27 mouse cellular contexts compared by ENCODE assay signal in genomic region chr2:144388416-144388815, GRCm38 (mm10). TPM values are rescaled to one million over a fixed set of nuclear protein-coding genes. Genes with fewer than 3 reads are reported as not detected.
DNase-seq lines count a peak whose midpoint lies in the region; ATAC-seq and TF ChIP-seq lines count a peak whose summit lies in the region.
"Had no signal": no experiment of that assay in that cellular context is flagged by ENCODE, and none has a peak within 500 bp of the region (broad histone marks: within the 10 kb centered on the region; RNA-seq: fewer than 3 reads in every experiment).

No protein-coding gene starts in this region.

- no peak for TF ChIP-seq EP300 in heart, adult 2 months (IDR thresholded peaks at IDR 0.05; ENCODE audit: insufficient read depth, low read depth, low read length)

- peaks cover 5% of the 10 kb centered on the region for H3K36me3 ChIP-seq in heart, adult 2 months (ENCODE audit: control insufficient read depth, insufficient read depth, low read length)
- peaks cover 72% of the 10 kb centered on the region for H3K36me3 ChIP-seq in kidney, embryonic 14.5 days (ENCODE audit: control insufficient read depth, insufficient read depth, low read length)
- peaks cover 33% of the 10 kb centered on the region for H3K36me3 ChIP-seq in liver, embryonic 16.5 days (ENCODE audit: control insufficient read depth, insufficient read depth)

- no peak overlapping the region for H3K9ac ChIP-seq in heart, adult 2 months (ENCODE audit: low read depth, low read length)
- H3K9ac ChIP-seq in kidney, embryonic 14.5 days (ENCODE audit: low read depth, low read length), result no peak overlapping the region
- H3K9ac ChIP-seq in liver, embryonic 16.5 days (ENCODE audit: low read depth, low read length), result no peak overlapping the region
- H3K9ac ChIP-seq: embryonic facial prominence, embryonic 12.5 days; heart, embryonic 12.5 days; hindbrain, embryonic 12.5 days had no signal

- no peak overlapping the region for H3K4me3 ChIP-seq in heart, adult 2 months
- no peak overlapping the region for H3K4me3 ChIP-seq in kidney, embryonic 14.5 days (ENCODE audit: low read length)
- H3K4me3 ChIP-seq in liver, embryonic 16.5 days (ENCODE audit: low read depth, low read length), result no peak overlapping the region
- H3K4me3 ChIP-seq: embryonic facial prominence, embryonic 12.5 days; heart, embryonic 12.5 days; hindbrain, embryonic 12.5 days had no signal

- no peak for TF ChIP-seq POLR2A in heart, adult 2 months (IDR thresholded peaks at IDR 0.05; ENCODE audit: insufficient read depth, low read depth, low read length)

- no peak for TF ChIP-seq CTCF in heart, adult 2 months (IDR thresholded peaks at IDR 0.05)

- no peaks in the 10 kb centered on the region; the same call in 1 of the 2 replicates for H3K79me2 ChIP-seq in heart, adult 2 months (replicated peaks; ENCODE audit: control insufficient read depth, insufficient read depth, low read length)

- intact Hi-C loops in heart, adult 2 months (cut with DNase I), result no loop called here
- intact Hi-C loops in left cerebral cortex, postnatal 10 days (cut with DNase I), result no loop called here

- no peaks in the 10 kb centered on the region for H3K27me3 ChIP-seq in heart, adult 2 months (ENCODE audit: control insufficient read depth, insufficient read depth, low read length)
- no peaks in the 10 kb centered on the region for H3K27me3 ChIP-seq in kidney, embryonic 14.5 days (ENCODE audit: control insufficient read depth, insufficient read depth, low read length)
- no peaks in the 10 kb centered on the region for H3K27me3 ChIP-seq in liver, embryonic 16.5 days (ENCODE audit: control insufficient read depth, insufficient read depth, low read depth, low read length)
- H3K27me3 ChIP-seq: embryonic facial prominence, embryonic 12.5 days; heart, embryonic 12.5 days; hindbrain, embryonic 12.5 days had no signal

- H3K4me2 ChIP-seq in kidney, embryonic 14.5 days (replicated peaks; ENCODE audit: low read depth, low read length), result no peak overlapping the region
- H3K4me2 ChIP-seq in liver, embryonic 16.5 days (ENCODE audit: low read depth, low read length), result no peak overlapping the region
- H3K4me2 ChIP-seq: embryonic facial prominence, embryonic 12.5 days; heart, embryonic 12.5 days; hindbrain, embryonic 12.5 days had no signal

- H3K4me1 ChIP-seq in heart, adult 2 months (ENCODE audit: control insufficient read depth, insufficient read depth, low read length), result peaks cover 3% of the 10 kb centered on the region
- no peaks in the 10 kb centered on the region for H3K4me1 ChIP-seq in kidney, embryonic 14.5 days (ENCODE audit: control insufficient read depth, insufficient read depth, low read length)
- H3K4me1 ChIP-seq in liver, embryonic 16.5 days (ENCODE audit: control insufficient read depth, low read depth, low read length), result no peaks in the 10 kb centered on the region
- H3K4me1 ChIP-seq: embryonic facial prominence, embryonic 12.5 days; hindbrain, embryonic 12.5 days had no signal

- ATAC-seq in kidney, embryonic 14.5 days (ENCODE audit: low FRiP score, low TSS enrichment), result no peak
- ATAC-seq in liver, embryonic 16.5 days (ENCODE audit: low read depth), result peak; percentile 56; the same call in 1 of the 2 replicates
- ATAC-seq: activated CD4-positive, CD25-positive, alpha-beta regulatory T cell, adult 4 months; CD4-positive, CD25-positive, alpha-beta regulatory T cell, adult 4 months; forebrain, embryonic 16.5 days had no signal

- no peak for DNase-seq in heart, adult 2 months
- DNase-seq in heart, postnatal 4 days, result no peak
- DNase-seq in kidney, adult 8-10 months, result peak; percentile 18 to 43
- DNase-seq in liver, result no peak
- DNase-seq in left cerebral cortex, postnatal 10 days (ENCODE audit: extremely low spot score in 1 of 2, low spot score in 2 of 2), result no peak
- DNase-seq: adrenal gland, postnatal 14 days; B cell, adult 2 months; cerebellum, adult 11-12 months; cerebellum, adult 9-10 months; cerebellum, postnatal 25 days; gastrocnemius, postnatal 10 days; heart, postnatal 36 days had no signal

- no peaks in the 10 kb centered on the region for H3K9me3 ChIP-seq in kidney, embryonic 14.5 days (ENCODE audit: control insufficient read depth, low read length)
- H3K9me3 ChIP-seq in liver, embryonic 16.5 days (replicated peaks; ENCODE audit: control insufficient read depth, low read length), result no peaks in the 10 kb centered on the region
- H3K9me3 ChIP-seq: embryonic facial prominence, embryonic 12.5 days; heart, embryonic 12.5 days; hindbrain, embryonic 12.5 days had no signal

- peak overlapping the region; percentile 51; the same call in 1 of the 2 replicates for H3K27ac ChIP-seq in heart, adult 2 months
- no peak overlapping the region for H3K27ac ChIP-seq in kidney, embryonic 14.5 days (ENCODE audit: low read depth, low read length)
- no peak overlapping the region for H3K27ac ChIP-seq in liver, embryonic 16.5 days (ENCODE audit: low read length)
- H3K27ac ChIP-seq: embryonic facial prominence, embryonic 12.5 days; hindbrain, embryonic 12.5 days had no signal

- WGBS in heart, adult 2 months, result 69% methylated on average over 3 of the region's 3 CpGs
- 83% methylated on average over 3 of the region's 3 CpGs for WGBS in kidney, embryonic 14.5 days
- 58% methylated on average over 3 of the region's 3 CpGs for WGBS in liver, embryonic 16.5 days (ENCODE audit: insufficient replicate concordance)

RNA-seq across cellular contexts. Expression of gene Pet117, which starts 19.6 kb away (rescaled TPM):
- 1 to 10 TPM; 8.9 to 9.1 TPM for total RNA-seq in heart, adult 2 months (2021)
- polyA plus RNA-seq in heart, adult 2 months (2012; rRNA removed), result not detected in 2 replicates
- 10 to 100 TPM in 1 of 2 experiments, 1 to 10 TPM in 1; 9.3 to 11.7 TPM for total RNA-seq in heart, postnatal 4 days (2021)
- not detected in 2 replicates for polyA plus RNA-seq in kidney, embryonic 14.5 days (2014; fragmentation: Nextera tagmentation; extraction: Ambion mirVana)
- 0.63 and 1.1 TPM in 2 replicates for polyA plus RNA-seq in liver, embryonic 16.5 days (2015; fragmentation: Nextera tagmentation; extraction: Ambion mirVana)
- 1 to 10 TPM; 5.3 to 5.5 TPM for total RNA-seq in left cerebral cortex, postnatal 10 days (2021)
- total RNA-seq: G1E had no signal
- polyA plus RNA-seq: cortical plate, adult 2 months; embryonic facial prominence, embryonic 12.5 days; forebrain, embryonic 11.5 days had no signal

RNA-seq across cellular contexts. Expression of gene Kat14, which starts 19.6 kb away (rescaled TPM):
- 10 to 100 TPM; 23.7 to 26.8 TPM for total RNA-seq in heart, adult 2 months (2021)
- polyA plus RNA-seq in heart, adult 2 months (2012; rRNA removed), result 22.2 and 26.1 TPM in 2 replicates
- total RNA-seq in heart, postnatal 4 days (2021), result 10 to 100 TPM; 28.5 to 29.0 TPM
- polyA plus RNA-seq in kidney, embryonic 14.5 days (2014; fragmentation: Nextera tagmentation; extraction: Ambion mirVana), result 34.8 and 47.5 TPM in 2 replicates
- 12.9 and 15.3 TPM in 2 replicates for polyA plus RNA-seq in liver, embryonic 16.5 days (2015; fragmentation: Nextera tagmentation; extraction: Ambion mirVana)
- 10 to 100 TPM; 24.4 to 27.2 TPM for total RNA-seq in left cerebral cortex, postnatal 10 days (2021)

RNA-seq across cellular contexts. Expression of gene Ovol2, which starts 56.5 kb away (rescaled TPM):
- not detected for total RNA-seq in heart, adult 2 months (2021)
- polyA plus RNA-seq in heart, adult 2 months (2012; rRNA removed), result 0.14 TPM in 1 of 2 replicates, not detected in the other
- total RNA-seq in heart, postnatal 4 days (2021), result not detected
- polyA plus RNA-seq in kidney, embryonic 14.5 days (2014; fragmentation: Nextera tagmentation; extraction: Ambion mirVana), result 1.8 and 2.1 TPM in 2 replicates
- 0.06 TPM in 1 of 2 replicates, not detected in the other for polyA plus RNA-seq in liver, embryonic 16.5 days (2015; fragmentation: Nextera tagmentation; extraction: Ambion mirVana)
- total RNA-seq in left cerebral cortex, postnatal 10 days (2021), result 1 to 10 TPM; 3.2 to 6.3 TPM
- total RNA-seq: adrenal gland, adult 18-20 months; adrenal gland, postnatal 14 days; gastrocnemius, postnatal 10 days; gastrocnemius, postnatal 4 days; heart, adult 8-10 months; heart, postnatal 36 days had no signal
- polyA plus RNA-seq: activated CD4-positive, CD25-positive, alpha-beta regulatory T cell, adult 4 months; CD4-positive, CD25-positive, alpha-beta regulatory T cell, adult 4 months; forebrain, embryonic 16.5 days; G1E; heart, postnatal 0 days had no signal

Comparison
In these comparisons a context has a peak if more than half of its experiments do, and no peak if none do; other contexts are left out.
1. DNase-seq: peak in kidney, adult 8-10 months (2 of 2); none in heart, adult 2 months (0 of 2), heart, postnatal 4 days (single experiment), liver (single experiment) and left cerebral cortex, postnatal 10 days (0 of 2).
2. RNA of gene Ovol2, which starts 56.5 kb away (total RNA-seq): 3.2 to 6.3 TPM in left cerebral cortex, postnatal 10 days; not detected in heart, adult 2 months and not detected in heart, postnatal 4 days; every median in the first group is over 4 times any median in the second.